Mouse (Mus musculus) inflammation-experienced regulatory T-cells (primary cell): ENCODE results near the gene Gm13694. TPM values are rescaled to one million over a fixed set of nuclear protein-coding genes. Genes with fewer than 3 reads are reported as not detected.

ENCODE experiments used
- polyA plus RNA-seq, 2 experiments: library from polyadenylated mRNA; unstranded; fragments of 100-300 nt; shearing (Covaris generic); gene quantifications; one replicate each; pipeline ENCODE4 v1.2.1; 2017

Gene Gm13694
- polyA plus RNA-seq = not detected

GRCm38 (mm10) chr2:83978633-83979032, at the start of gene Gm13694:
Gm13694 (plus strand) TSS chr2:83978933.

GRCm38 (mm10) chr2:83940931-83941361, 37.8 kb upstream of the Gm13694 start, which contains the start of gene Zswim2:
Zswim2 (minus strand) TSS chr2:83941228.

GRCm38 (mm10) chr2:83955393-83955792, 23.3 kb upstream of the Gm13694 start, which contains the start of gene Gm13698:
Gm13698 (plus strand) TSS chr2:83955693.

GRCm38 (mm10) chr2:83961203-83961602, 17.5 kb upstream of the Gm13694 start, which contains the start of gene Gm13693:
Gm13693 (plus strand) TSS chr2:83961503.

GRCm38 (mm10) chr2:83967013-83967412, 11.7 kb upstream of the Gm13694 start, which contains the start of gene Gm13695:
Gm13695 (plus strand) TSS chr2:83967313.

GRCm38 (mm10) chr2:83972823-83973222, 5.9 kb upstream of the Gm13694 start, which contains the start of gene Gm13696:
Gm13696 (plus strand) TSS chr2:83973123.

GRCm38 (mm10) chr2:83984443-83984842, 5.7 kb downstream of the Gm13694 start, which contains the start of gene Gm13697:
Gm13697 (plus strand) TSS chr2:83984743.

GRCm38 (mm10) chr2:83990253-83990652, 11.5 kb downstream of the Gm13694 start, which contains the start of gene Gm13691:
Gm13691 (plus strand) TSS chr2:83990553.

Other genes with a start within 250 kb of the Gm13694 start
- gene Fam171b, start 166.3 kb upstream of the Gm13694 start, polyA plus RNA-seq = 1 to 10 TPM in 1 of 2 experiments, under 1 TPM in 1; 0.76 to 2.0 TPM
- gene Zswim2, start 37.7 kb upstream of the Gm13694 start, polyA plus RNA-seq = not detected
- gene Gm13698, start 23.2 kb upstream of the Gm13694 start, polyA plus RNA-seq = not detected
- not detected for gene Gm13693, start 17.4 kb upstream of the Gm13694 start, polyA plus RNA-seq
- not detected for gene Gm13695, start 11.6 kb upstream of the Gm13694 start, polyA plus RNA-seq
- gene Gm13696, start 5.8 kb upstream of the Gm13694 start, polyA plus RNA-seq = not detected
- gene Gm13697, start 5.8 kb downstream of the Gm13694 start, polyA plus RNA-seq = not detected
- gene Gm13691, start 11.6 kb downstream of the Gm13694 start, polyA plus RNA-seq = not detected